Mouse (Mus musculus) embryonic facial prominence, embryonic 10.5 days (tissue): Measurements from ENCODE around the gene Gm26938. TPM values are rescaled to one million over a fixed set of nuclear protein-coding genes. Genes with fewer than 3 reads are reported as not detected.

Experiments used
- DNase-seq: peaks from one replicate; pipeline ENCODE4 v3.0.0-alpha.2; 2017; ENCODE audit warnings: low spot score
- H3K27ac ChIP-seq: fragments of 300-500 bp; sonication (generic); replicated peaks from 2 replicates; pipeline ENCODE4 v1.5.1; 2016; ENCODE audit warnings: mild to moderate bottlenecking
- H3K27me3 ChIP-seq: fragments of 300-500 bp; sonication (generic); replicated peaks from 2 replicates; pipeline ENCODE4 v1.6.1; 2016; ENCODE audit warnings: low read depth, mild to moderate bottlenecking; ENCODE audit not compliant: poor library complexity, severe bottlenecking
- H3K36me3 ChIP-seq: fragments of 300-500 bp; sonication (generic); replicated peaks from 2 replicates; pipeline ENCODE4 v1.6.1; 2016; ENCODE audit warnings: mild to moderate bottlenecking, moderate library complexity
- H3K4me1 ChIP-seq: fragments of 300-500 bp; sonication (generic); 2 replicates; pipeline ENCODE4 v1.6.1; 2016
- H3K4me3 ChIP-seq: fragments of 300-500 bp; sonication (generic); 2 replicates; pipeline ENCODE4 v1.5.1; 2016; ENCODE audit warnings: mild to moderate bottlenecking, moderate library complexity
- H3K9me3 ChIP-seq: fragments of 300-500 bp; sonication (generic); 2 replicates; pipeline ENCODE4 v1.6.1; 2016; ENCODE audit warnings: mild to moderate bottlenecking
- WGBS: fragments of 180-500 bp; shearing (Covaris S2); methylation state at CpG from one replicate; pipeline ENCODE4 v1.1.7; 2016; 5-methylcytosine and 5-hydroxymethylcytosine counted together
- polyA plus RNA-seq: library from polyadenylated mRNA; unstranded; fragments of >200 nt; fragmentation: Nextera tagmentation; extraction: Ambion mirVana; gene quantifications from 2 replicates; pipeline ENCODE4 v1.2.1, GENCODE M21; 2016

Gene Gm26938
- polyA plus RNA-seq, 1 experiment from 2014 or later, result not detected

GRCm38 (mm10) chr5:139798168-139798900 lies 27.9 kb downstream of the Gm26938 start:
- peaks cover 66% of the 10 kb centered on the region for H3K4me1 ChIP-seq
- DNase-seq, result no peak
- H3K27ac ChIP-seq, result peak overlapping the region; percentile 81
- peak overlapping the region; percentile 39 for H3K4me3 ChIP-seq
- H3K27me3 ChIP-seq, result no peaks in the 10 kb centered on the region; the same call in 1 of the 2 replicates
- 58% methylated on average over 12 of the region's 12 CpGs for WGBS
- no peaks in the 10 kb centered on the region for H3K9me3 ChIP-seq
- peaks cover 31% of the 10 kb centered on the region for H3K36me3 ChIP-seq

GRCm38 (mm10) chr5:139797473-139798167 lies 28.6 kb downstream of the Gm26938 start:
- peaks cover 66% of the 10 kb centered on the region for H3K4me1 ChIP-seq
- no peaks in the 10 kb centered on the region for H3K9me3 ChIP-seq
- H3K36me3 ChIP-seq, result peaks cover 31% of the 10 kb centered on the region
- DNase-seq, result peak; percentile 75
- 36% methylated on average over 11 of the region's 11 CpGs for WGBS
- H3K4me3 ChIP-seq, result peak overlapping the region; percentile 39
- peak overlapping the region; percentile 81 for H3K27ac ChIP-seq
- H3K27me3 ChIP-seq, result no peaks in the 10 kb centered on the region; the same call in 1 of the 2 replicates

DNA sequence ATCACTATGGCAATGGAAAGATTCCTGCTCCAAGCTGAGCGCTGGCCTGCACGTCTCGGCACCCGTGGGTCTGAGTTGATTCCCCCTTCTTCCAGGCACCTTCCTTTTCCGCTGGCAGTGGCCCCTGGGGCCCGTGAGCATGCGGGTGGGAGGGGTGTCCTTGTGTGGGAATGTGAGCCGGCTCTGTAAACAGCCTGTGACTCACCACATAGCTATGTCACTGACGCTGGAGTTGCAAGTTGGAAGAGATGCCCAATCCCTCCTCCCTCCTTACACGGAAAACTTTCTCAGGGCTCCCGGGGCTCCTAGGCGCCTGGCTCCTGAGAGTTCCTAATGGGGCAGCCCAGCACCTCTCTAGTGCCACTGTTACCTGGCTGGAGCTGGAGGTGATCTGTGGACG lies 29.3 kb downstream of the Gm26938 start:
- H3K4me3 ChIP-seq, result peak overlapping the region; percentile 39
- H3K27ac ChIP-seq, result peak overlapping the region; percentile 78
- H3K4me1 ChIP-seq, result peaks cover 71% of the 10 kb centered on the region
- no peaks in the 10 kb centered on the region for H3K9me3 ChIP-seq
- H3K36me3 ChIP-seq, result peaks cover 30% of the 10 kb centered on the region
- WGBS, result 29% methylated on average over 13 of the region's 13 CpGs
- peaks cover 4% of the 10 kb centered on the region; the same call in 1 of the 2 replicates for H3K27me3 ChIP-seq
- peak; percentile 64 for DNase-seq

DNA sequence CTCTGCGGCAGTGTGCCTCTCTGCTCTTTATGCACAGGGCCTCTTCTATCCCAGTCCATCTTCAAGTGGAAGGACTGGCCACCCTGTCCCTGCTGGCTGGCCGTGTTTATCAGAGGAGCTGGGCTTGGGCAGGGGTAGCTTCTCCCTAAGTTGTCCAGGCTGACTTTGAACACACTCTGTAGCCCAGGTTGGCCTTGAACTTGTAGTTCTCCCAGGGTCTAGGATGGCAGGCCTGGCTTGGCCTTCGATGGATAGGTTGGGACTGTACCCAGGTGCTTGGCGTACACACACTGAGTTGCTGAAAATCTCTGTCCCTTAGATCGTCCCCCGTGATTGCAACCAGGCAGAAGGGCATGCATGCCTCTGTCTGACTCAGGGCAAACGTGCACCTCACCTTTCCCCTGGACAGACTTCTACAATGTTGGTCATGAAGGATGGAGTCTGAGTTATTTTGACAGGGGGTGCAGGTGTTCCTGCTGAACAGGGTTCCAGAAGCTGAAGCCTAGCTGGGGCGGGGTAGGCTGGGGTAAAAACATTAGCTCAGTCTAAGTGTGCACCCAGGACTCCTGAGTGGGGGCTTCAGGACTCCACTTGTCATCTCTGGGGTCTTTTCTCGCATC lies 30.1 kb downstream of the Gm26938 start:
- WGBS, result 83% methylated on average over 9 of the region's 9 CpGs
- peak overlapping the region; percentile 78 for H3K27ac ChIP-seq
- peaks cover 4% of the 10 kb centered on the region; the same call in 1 of the 2 replicates for H3K27me3 ChIP-seq
- peaks cover 79% of the 10 kb centered on the region for H3K4me1 ChIP-seq
- DNase-seq, result no peak
- no peaks in the 10 kb centered on the region for H3K9me3 ChIP-seq
- H3K36me3 ChIP-seq, result peaks cover 22% of the 10 kb centered on the region
- no peak overlapping the region for H3K4me3 ChIP-seq

- Histone ChIP-seq H3K9me3 (no peaks in the 10 kb centered on the region), H3K27ac (0 out of 2 replicates have a peak overlapping the region, but pooled peaks have one; percentile 4), H3K4me1 (peaks cover 83% of the 10 kb centered on the region), H3K27me3 (peaks cover 4% of the 10 kb centered on the region; the same call in 1 of the 2 replicates), H3K36me3 (peaks cover 10% of the 10 kb centered on the region), H3K4me3 (no peak overlapping the region)
- DNase-seq, result no peak
- WGBS, result 75% methylated on average over 10 of the region's 10 CpGs
Measured at GRCm38 (mm10) chr5:139794938-139795337, 31.3 kb downstream of the Gm26938 start.

- WGBS, result 86% methylated on average over 5 of the region's 5 CpGs
- H3K4me1 ChIP-seq, result peaks cover 82% of the 10 kb centered on the region
Measured at GRCm38 (mm10) chr5:139794137-139794536, 32.1 kb downstream of the Gm26938 start.

DNA sequence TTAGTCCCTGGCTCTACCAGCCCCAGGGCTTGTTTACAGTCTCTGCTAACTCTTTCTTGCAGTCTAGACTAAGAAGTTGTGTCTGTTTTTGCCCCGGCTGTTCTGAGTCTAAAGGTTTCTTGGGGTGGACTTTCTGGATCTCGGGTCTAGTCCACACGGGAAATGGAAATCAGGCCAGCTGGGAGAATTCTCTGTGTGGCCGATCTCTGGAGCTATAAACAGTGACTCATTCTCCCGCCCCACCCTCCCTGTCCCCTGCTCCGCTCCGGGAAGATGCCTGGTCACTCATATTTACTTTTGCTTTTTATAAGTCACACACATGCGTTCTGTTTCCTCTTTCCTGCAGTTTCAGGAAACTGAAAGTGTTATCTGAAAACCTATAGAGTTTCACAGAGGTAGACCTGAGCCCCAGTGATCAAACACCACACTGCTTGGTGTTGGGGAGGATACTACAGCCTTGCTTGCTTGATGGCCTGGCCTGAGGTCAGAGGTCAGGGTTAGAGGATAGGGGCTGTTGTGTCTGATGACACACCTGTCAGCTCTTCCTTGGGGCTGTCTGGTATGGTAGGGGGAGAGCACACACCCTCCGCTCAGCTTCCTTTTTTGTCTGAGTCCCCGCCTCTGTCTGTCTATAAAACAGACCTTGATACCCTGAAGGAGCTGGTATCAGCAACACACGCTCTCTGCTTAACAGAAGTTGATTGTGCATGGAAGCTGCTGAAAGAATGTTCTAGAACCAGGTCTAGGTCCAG lies 32.7 kb downstream of the Gm26938 start:
- Histone ChIP-seq H3K4me3 (peak overlapping the region; percentile 87), H3K4me1 (peaks cover 75% of the 10 kb centered on the region)
- 75% methylated on average over 11 of the region's 11 CpGs for WGBS

More at GRCm38 (mm10) chr5:139794137-139794536, 32.1 kb downstream of the Gm26938 start:
- H3K4me3 ChIP-seq, result no peak overlapping the region
- H3K27me3 ChIP-seq, result peaks cover 4% of the 10 kb centered on the region; the same call in 1 of the 2 replicates
- H3K27ac ChIP-seq, result no peak overlapping the region
- DNase-seq, result no peak
- no peaks in the 10 kb centered on the region for H3K9me3 ChIP-seq
- peaks cover 2% of the 10 kb centered on the region; the same call in 1 of the 2 replicates for H3K36me3 ChIP-seq

GRCm38 (mm10) chr5:139792966-139793337 lies 33.3 kb downstream of the Gm26938 start:
- Histone ChIP-seq H3K4me3 (peak overlapping the region; percentile 87), H3K27me3 (peaks cover 4% of the 10 kb centered on the region; the same call in 1 of the 2 replicates), H3K27ac (no peak overlapping the region), H3K36me3 (no peaks in the 10 kb centered on the region), H3K4me1 (peaks cover 70% of the 10 kb centered on the region), H3K9me3 (no peaks in the 10 kb centered on the region)
- WGBS, result 73% methylated on average over 3 of the region's 3 CpGs
- no peak for DNase-seq

More for the DNA sequence above, 32.7 kb downstream of the Gm26938 start:
- H3K9me3 ChIP-seq, result no peaks in the 10 kb centered on the region
- no peak for DNase-seq
- no peaks in the 10 kb centered on the region for H3K36me3 ChIP-seq
- no peak overlapping the region for H3K27ac ChIP-seq
- peaks cover 4% of the 10 kb centered on the region; the same call in 1 of the 2 replicates for H3K27me3 ChIP-seq

DNA sequence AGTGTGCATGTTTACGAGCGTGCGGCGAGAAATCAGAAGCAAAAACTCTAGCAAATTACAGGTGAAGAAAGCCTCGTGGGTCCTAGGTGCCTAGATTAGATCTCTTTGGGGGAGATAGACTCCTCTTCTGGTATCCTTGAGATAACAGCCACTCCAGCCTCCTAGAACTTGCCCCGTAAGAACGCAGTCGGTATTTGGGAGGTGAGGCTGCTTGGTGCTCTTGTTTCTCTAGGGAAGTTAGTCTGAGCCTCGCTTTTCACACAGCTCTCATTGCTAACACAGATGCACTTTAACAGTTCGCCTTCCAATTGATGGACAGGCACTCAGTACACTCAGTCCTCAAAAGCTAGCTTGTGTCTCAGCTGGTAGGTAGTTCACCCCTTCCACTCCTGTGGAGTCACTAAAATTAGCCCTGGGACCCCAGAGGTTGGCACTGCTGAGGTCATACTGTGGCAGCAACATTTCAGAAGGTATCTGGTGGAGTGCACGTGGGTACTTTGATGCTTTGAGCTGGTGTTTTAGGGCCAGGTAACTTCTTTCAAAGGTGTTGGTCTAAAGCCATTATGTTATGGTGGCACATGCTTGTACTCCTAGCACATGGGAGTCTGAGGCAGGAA lies 33.9 kb downstream of the Gm26938 start:
- no peak for DNase-seq
- peak overlapping the region; percentile 87 for H3K4me3 ChIP-seq
- peaks cover 63% of the 10 kb centered on the region for H3K4me1 ChIP-seq
- no peaks in the 10 kb centered on the region for H3K36me3 ChIP-seq
- H3K9me3 ChIP-seq, result no peaks in the 10 kb centered on the region
- H3K27ac ChIP-seq, result peak overlapping the region; percentile 82
- peaks cover 4% of the 10 kb centered on the region; the same call in 1 of the 2 replicates for H3K27me3 ChIP-seq
- 27% methylated on average over 11 of the region's 11 CpGs for WGBS

DNA sequence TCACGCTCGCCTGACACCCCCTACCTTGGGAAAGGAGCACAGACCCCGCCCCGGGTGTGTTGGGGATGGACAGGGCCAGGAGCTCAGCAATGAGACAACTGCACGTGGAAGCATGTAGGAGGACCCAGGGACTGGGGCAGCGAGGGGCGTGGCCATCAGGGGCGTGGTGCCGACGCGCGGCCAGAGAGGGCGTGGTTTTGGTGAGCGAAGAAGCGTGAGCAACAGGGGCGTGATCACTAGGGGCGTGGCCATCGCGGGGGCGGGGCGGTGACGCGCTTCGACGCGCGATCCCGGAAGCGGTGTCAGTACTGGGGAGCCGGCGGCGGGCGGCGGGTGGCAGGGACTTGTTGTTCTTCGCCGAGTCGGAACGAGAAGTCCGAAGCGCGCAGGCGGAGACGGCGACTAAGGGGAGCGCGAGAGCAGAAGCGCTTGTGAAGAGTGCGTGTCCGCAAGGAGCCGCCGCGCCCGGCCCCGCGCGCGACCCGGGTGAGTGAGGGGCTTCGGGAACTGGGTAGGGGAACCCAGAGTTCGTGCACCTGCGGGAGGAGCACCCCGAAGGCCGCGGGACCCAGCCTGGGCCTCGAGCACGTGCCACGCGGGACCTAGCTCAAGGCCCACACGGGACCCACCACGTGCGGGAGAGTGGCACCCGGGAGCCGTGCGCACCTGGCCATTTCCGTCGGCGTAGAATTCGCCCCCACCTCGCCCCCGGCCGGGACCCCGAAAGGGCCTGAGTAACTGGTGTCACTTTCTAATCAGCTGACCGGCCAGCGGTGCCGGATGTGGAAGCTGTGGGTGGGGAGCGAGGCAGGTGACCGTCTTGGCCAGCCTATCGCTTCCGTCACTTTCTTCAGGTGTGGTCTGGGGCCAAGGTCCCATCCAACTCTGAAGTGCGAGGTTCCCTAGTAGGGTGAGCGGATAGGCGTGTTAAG lies 34.7 kb downstream of the Gm26938 start, which contains the start of gene Mafk:
Mafk (plus strand) TSS at position 287 of the 932 bp plus-strand sequence.
- Histone ChIP-seq H3K4me1 (peaks cover 55% of the 10 kb centered on the region), H3K36me3 (no peaks in the 10 kb centered on the region), H3K27me3 (peaks cover 4% of the 10 kb centered on the region; the same call in 1 of the 2 replicates), H3K9me3 (no peaks in the 10 kb centered on the region), H3K4me3 (peak within 1 kb of the TSS; percentile 87), H3K27ac (peak within 1 kb of the TSS; percentile 82)
- WGBS, result under 1% methylated on average over 92 of the region's 92 CpGs
- peak; percentile 98 for DNase-seq

DNA sequence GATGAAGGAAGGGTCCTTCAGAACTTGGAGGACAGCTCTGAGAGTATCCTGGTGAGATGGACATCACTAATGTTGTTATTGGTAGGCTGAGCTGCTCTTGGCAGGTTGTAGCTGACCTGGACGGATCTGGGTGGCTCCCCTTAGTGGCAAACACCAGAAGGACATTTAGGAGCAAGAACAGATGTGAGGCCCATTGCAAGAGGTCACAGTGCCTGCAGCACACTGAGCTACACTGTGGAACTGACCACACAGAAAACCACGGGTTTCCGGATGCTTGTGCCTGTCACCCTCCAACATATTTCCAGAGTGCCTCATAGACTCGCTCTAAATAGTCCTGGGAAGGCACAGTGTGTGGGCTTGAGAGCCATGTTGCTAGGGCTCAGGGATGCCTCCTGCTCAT lies 36.7 kb downstream of the Gm26938 start:
- Histone ChIP-seq H3K27me3 (0 out of 2 replicates have a peak, but pooled peaks cover 4% of the 10 kb centered on the region), H3K4me1 (peaks cover 37% of the 10 kb centered on the region), H3K4me3 (no peak overlapping the region), H3K9me3 (no peaks in the 10 kb centered on the region), H3K27ac (no peak overlapping the region), H3K36me3 (no peaks in the 10 kb centered on the region)
- 59% methylated on average over 4 of the region's 4 CpGs for WGBS
- no peak for DNase-seq
